Mouse (Mus musculus) E14TG2a.4 (cell line): ENCODE measurements around the gene Rab11fip3.

Experiments
- CTCF ChIP-seq: conservative IDR thresholded peaks from 2 replicates; pipeline ENCODE4 v1.5.1; 2014; ENCODE audit warnings: low read length
- POU5F1 ChIP-seq: IDR thresholded peaks from 2 replicates; pipeline ENCODE4 v1.6.1; 2014; ENCODE audit warnings: low read length, borderline replicate concordance

DNA sequence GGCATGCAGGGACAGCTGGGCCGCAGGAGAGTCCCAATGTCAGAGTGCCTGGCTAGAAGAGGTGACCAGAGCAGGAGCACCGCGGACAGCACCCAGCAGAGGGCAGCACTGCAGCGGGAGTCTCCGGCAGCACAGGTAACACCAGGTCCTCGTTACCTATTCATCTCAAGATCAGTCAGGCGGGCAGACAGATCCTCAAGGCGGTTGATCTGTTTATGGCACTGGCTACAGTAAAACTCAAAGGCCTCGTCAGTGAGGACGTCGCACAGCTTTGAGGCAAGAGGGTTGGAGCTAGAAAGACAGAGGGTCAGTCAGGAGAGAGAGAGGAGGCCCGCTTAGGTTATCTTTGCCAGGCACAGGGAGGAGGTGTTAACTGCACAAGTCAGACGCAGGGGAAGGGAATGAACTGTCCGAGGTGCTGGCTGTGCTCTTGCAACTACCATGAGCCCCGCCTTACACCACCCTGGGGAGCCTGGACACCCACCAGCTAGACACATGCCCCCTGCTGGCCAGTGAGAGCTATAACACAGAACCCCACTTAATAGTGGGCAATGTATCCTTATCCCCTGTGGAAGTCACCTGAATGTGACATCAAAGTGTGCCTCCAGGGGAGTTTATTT, 57.4 kb downstream of the Rab11fip3 start:
- TF ChIP-seq CTCF (peak; percentile 87), POU5F1 (no peak)
